Mouse (Mus musculus) inflammation-experienced regulatory T-cells, adult 6 months (primary cell): Measurements from ENCODE around the gene Prkg1. TPM values are rescaled to one million over a fixed set of nuclear protein-coding genes. Genes with fewer than 3 reads are reported as not detected.
"Not testable (repeated sequence)": the region's sequence is repeated elsewhere in the genome, so short reads cannot be mapped to it uniquely, and the experiment has no call there.

Experiments
- ATAC-seq: one replicate; pipeline ENCODE4 v1.8.0; 2017
- polyA plus RNA-seq, 3 experiments: library from polyadenylated mRNA; unstranded; fragments of 100-300 nt; shearing (Covaris generic); gene quantifications; one replicate each; pipeline ENCODE4 v1.2.1; 2017

Gene Prkg1
- polyA plus RNA-seq, 3 experiments from 2014 or later: 0.24 TPM; not detected in 2

DNA sequence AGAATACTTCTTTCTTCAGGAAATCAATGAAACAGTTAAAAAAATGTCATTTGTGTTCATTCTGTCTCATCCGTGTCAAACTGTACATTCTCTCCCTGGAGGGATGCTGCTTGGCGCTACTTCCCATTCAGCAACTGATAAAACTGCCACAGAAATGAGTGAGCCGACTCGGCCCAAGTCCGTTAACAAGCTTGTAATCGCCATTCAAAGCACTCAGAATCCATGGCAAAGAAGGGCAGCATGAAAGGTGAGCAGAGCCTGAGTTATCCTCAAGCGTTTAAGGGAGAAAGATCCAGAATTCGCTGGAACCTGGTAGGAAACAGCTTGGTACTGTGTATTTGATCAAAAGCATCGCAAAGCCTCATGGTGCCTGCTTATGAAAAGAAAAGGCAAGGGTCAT lies 339.6 kb downstream of the Prkg1 start:
- ATAC-seq: no peak

- ATAC-seq: no peak
These were observed 340.5 kb downstream of the Prkg1 start for GRCm38 (mm10) chr19:31424319-31424718.

GRCm38 (mm10) chr19:31413571-31413970 lies 351.3 kb downstream of the Prkg1 start:
- ATAC-seq: no peak

GRCm38 (mm10) chr19:31396096-31396495 lies 368.7 kb downstream of the Prkg1 start:
- ATAC-seq: no peak

DNA sequence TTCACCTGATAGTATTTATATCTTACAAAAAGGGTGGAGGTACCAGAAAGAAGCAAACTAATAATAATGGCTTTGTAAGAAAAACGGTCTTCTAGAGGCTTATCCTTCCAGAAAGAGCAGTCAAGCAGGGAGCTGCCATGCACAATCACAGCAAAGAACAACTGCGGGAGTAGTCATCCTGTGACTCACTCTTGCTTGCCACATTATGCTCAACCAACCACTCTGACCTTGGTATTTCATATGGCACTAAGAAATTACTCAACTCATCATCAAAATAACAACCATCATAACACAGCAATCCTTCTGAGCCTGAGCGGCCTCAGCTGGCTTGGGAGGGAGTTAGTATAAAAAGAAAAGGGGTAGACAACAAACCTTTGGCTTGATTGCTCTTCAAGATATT lies 379.5 kb downstream of the Prkg1 start:
- no peak for ATAC-seq

GRCm38 (mm10) chr19:31383881-31384280 lies 381.0 kb downstream of the Prkg1 start:
- no peak for ATAC-seq

GRCm38 (mm10) chr19:31370106-31370505 lies 394.7 kb downstream of the Prkg1 start:
- no peak for ATAC-seq

DNA sequence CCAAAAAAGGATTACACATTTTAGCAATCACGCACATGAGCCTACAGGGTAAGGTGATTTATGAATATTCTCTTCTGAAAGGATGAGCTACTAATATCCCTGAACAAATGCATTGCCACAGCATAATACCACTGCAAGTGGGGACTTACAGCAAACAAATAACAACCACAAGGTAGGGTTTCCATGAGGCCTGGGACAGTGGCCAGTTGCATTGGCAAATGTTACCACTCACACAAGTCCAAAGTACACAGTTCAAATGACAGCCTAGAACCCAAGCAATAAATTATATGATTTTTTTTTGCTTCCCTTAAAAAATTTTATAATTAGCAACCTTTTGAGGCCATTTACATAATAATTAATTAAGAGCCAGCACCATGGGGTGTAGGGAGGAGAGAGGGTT lies 395.7 kb downstream of the Prkg1 start:
- no peak for ATAC-seq

DNA sequence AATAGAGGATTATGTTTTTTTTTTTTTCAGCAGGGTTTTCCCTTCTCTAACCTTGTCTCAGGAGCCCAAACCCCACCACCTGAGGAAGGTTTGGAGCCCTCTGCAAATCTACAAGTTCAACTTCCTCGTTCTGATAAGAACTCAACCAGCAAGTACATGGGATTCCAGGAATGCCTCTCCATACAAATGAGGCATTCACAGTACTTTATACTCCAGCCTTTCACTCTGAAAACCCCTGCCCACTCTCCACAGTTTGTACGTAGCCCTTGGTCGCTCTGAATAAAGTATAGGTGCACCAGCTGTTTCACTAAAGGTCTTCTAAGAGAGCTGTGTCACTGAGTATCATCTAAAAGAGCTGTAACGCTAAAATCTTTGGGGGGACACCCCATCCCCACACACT lies 402.8 kb downstream of the Prkg1 start:
- no peak for ATAC-seq

DNA sequence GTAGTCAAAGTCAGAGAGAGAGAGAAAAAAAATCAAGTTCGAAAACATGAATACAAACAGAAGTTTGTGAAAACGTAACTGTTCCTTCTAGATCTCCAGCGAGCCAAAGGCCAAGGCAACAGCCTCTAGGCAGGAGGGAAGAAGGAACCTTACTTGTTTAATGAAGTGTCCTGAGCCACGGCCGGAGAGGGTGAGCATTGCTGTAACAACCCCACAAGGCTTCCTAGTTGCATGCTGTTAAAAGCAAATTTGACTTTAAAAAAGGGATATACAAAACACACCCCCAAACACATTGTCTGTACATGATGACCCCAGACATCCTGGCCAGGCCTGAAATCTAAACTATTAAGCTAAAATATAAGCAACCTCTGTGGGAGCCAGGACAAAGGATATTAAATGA lies 403.3 kb downstream of the Prkg1 start:
- ATAC-seq: no peak

GRCm38 (mm10) chr19:31361161-31361560 lies 403.7 kb downstream of the Prkg1 start:
- ATAC-seq: no peak

DNA sequence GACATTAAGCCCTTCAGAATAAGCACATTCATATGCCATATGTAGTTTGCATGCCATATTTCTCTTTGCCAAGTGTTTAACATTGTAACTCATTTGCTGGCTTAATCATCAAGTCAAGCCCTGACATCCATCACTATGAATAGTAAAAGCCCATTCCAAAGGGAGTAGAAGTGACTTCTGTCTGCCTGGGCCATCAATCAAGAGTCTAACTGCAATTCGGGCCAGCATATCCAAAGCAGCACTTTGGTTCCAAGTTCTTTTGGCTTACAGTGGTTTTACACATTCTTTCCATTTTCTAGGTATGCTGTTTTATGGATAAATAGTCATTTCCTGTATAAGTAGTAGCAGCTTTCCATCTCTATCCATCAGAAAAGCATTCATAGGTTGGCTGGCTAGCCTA lies 409.9 kb downstream of the Prkg1 start:
- ATAC-seq: no peak

GRCm38 (mm10) chr19:31352784-31353183 lies 412.0 kb downstream of the Prkg1 start:
- ATAC-seq: not testable (repeated sequence)

- ATAC-seq: no peak
These were observed 413.0 kb downstream of the Prkg1 start for GRCm38 (mm10) chr19:31351796-31352195.

GRCm38 (mm10) chr19:31342150-31342549 lies 422.7 kb downstream of the Prkg1 start:
- no peak for ATAC-seq

DNA sequence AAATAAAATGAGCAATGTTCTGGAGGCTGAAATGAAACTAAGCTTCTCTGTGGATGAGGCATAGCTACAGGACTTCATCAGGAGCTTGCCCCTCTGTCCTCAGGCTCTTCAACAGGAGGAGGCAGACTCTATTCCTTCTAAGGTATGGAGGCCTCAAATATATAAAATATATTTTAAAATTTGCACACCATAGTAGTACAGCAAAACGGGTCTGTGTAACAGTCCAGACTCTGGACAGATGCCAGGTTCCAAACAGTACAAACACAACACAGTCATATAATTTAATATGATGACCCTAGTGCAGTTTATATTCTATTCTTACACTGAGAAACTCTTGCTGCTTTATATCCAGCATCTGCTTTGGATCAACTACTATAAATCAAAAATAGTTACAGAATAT lies 423.9 kb downstream of the Prkg1 start:
- no peak for ATAC-seq

DNA sequence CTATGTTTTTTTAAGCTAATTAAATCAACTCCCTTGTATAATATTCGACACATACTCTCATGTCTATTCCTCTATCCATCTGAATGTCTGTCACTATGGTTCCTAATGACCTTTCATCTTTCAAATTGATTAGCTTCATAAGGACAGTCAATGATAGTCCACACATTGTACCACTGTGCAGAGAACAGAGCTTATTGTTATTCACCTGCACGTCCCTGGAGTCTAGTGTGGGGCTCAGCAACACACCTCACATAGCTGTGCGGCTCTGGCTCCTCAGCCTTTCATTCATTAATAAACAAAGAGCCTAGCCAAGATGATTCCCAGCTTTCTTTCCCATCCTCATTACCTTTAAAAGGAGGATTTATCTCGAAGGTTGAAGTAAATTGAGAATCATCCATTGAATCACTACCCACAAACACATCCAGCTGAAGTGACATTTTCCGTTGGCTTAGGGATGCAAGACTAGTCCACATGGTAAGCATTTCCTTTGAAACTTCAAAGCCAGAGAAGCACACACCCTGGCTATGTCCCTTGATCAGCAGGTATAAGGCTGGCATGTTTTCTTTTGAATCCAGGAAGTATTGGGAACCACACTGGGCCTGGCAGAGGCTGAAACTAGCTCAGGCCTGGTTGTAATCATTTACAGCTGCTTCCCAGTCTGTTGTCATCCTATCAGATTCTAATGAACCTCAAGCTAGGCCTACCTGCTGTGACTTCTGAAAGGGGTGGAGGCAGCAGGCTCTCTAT lies 426.3 kb downstream of the Prkg1 start:
- no peak for ATAC-seq

DNA sequence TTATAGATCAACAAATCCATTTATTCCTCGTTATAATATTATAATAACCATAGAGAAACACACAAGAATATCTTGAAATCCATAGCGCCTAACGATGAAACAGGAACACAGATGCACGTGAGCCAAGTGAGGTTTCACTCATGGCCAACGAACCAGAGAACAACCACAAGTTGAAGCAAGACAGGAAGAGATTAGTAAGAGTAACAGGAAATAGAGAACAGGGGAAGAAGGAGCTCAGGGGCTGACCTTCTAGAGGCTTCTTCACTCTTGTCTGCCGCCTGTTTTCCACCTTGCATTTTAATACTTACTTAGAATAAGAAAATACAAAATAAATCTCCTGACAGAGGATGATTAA lies 427.0 kb downstream of the Prkg1 start:
- ATAC-seq: peak; percentile 86

GRCm38 (mm10) chr19:31337163-31337862 lies 427.5 kb downstream of the Prkg1 start:
- peak; percentile 63 for ATAC-seq

GRCm38 (mm10) chr19:31336381-31336780 lies 428.5 kb downstream of the Prkg1 start:
- no peak for ATAC-seq

GRCm38 (mm10) chr19:31329893-31330292 lies 434.9 kb downstream of the Prkg1 start:
- ATAC-seq: no peak

GRCm38 (mm10) chr19:31304760-31305159 lies 460.1 kb downstream of the Prkg1 start:
- ATAC-seq: no peak

DNA sequence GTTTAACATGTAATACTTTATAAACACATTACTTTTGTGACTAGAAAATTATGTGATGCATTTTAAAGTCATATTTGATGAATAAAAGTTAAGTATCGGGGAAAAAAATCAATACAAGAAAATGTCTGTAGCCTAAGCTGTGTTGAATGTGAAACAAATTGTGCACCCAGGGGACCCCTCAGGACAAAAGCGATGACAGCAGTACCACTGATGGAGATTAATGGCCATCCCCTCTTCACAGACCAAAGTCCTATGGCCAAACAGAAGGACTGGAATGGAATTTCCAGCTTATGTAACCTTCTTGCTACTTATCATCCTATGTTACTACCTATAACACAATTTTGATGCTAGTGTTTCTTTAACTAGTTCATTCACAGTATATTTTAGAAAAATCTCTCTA lies 473.6 kb downstream of the Prkg1 start:
- no peak for ATAC-seq

- no peak for ATAC-seq
These were observed 480.3 kb downstream of the Prkg1 start for GRCm38 (mm10) chr19:31284581-31284980.
